Mouse (Mus musculus) hindlimb bud, embryonic 11.5 days (tissue): Measurements from ENCODE around the gene 5830411N06Rik.

Experiments used
- DNase-seq: peaks from one replicate; pipeline ENCODE4 v3.0.0-alpha.2; 2012; ENCODE audit warnings: low read depth, low spot score; ENCODE audit errors: extremely low spot score

The 5830411N06Rik gene

GRCm38 (mm10) chr7:140247216-140247615 lies at the start of gene 5830411N06Rik:
5830411N06Rik (plus strand) TSS chr7:140247284.
- no peak for DNase-seq

- DNase-seq = no peak
Measured at GRCm38 (mm10) chr7:140201090-140201489, 46.0 kb upstream of the 5830411N06Rik start.

DNA sequence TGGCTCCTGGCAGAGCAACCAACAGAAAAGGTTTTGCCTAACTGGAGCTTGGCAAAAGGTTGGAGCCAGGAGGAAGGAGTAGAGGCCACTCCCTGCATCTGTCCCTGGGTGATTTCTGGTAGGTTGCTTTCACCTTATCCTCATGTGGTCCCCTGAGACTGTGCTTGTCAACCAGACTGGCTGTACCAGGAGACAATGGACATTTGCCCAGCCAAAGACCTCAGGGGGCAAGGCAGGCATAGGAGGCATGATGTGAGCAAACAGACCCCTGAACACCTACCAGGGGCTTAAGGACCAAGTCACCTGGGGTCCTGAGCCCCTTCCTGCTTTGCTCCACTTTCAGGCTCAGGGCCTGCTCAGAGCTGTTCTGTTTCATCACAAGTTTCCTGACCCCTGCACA lies 41.2 kb upstream of the 5830411N06Rik start, which contains the start of gene Olfr524:
Gene Olfr524 (minus strand): TSS at position 101 of the 400 bp plus-strand sequence.
- no peak for DNase-seq

DNA sequence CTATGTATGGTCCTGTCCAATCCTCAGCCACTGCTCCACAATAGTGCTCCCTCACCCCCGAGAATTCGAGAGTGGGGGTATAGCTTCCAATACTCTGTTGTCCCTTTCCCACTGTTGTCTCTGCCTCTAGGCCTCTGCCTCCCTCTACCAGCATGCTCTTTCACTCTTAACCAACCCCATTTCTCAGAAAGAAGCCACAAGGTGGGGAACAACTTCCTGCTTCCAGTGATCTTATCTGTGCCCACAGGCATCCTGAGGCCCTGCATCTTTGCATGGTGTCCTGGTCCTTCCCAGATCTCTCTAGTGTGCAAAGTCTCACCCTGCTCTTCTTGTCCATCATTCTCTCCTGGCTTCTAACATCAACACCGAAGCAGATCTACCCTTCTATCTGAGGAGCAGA lies 40.2 kb upstream of the 5830411N06Rik start:
- no peak for DNase-seq

DNA sequence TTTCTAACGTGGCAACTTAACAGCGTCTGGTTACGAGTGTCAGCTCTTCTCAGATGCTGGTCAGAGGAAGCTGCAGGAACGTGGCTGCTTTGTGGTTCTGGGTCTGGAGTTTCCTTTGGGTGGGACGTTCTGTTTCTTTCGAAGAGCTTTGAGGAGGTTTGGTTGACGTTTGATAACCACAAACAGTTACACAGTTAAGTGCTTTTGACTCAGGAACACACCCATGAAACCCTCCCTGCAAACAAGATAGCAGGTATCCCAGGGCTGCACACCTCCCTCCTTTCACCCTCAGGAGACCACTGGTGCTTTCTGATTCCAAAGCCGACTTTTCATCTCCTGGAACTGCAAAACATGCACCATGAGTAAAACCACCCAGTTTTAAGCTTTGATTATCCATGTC lies 38.9 kb upstream of the 5830411N06Rik start:
- no peak for DNase-seq

- no peak for DNase-seq
Measured at GRCm38 (mm10) chr7:140208677-140209076, 38.4 kb upstream of the 5830411N06Rik start.

- no peak for DNase-seq
Measured at GRCm38 (mm10) chr7:140213841-140214240, 33.2 kb upstream of the 5830411N06Rik start.

DNA sequence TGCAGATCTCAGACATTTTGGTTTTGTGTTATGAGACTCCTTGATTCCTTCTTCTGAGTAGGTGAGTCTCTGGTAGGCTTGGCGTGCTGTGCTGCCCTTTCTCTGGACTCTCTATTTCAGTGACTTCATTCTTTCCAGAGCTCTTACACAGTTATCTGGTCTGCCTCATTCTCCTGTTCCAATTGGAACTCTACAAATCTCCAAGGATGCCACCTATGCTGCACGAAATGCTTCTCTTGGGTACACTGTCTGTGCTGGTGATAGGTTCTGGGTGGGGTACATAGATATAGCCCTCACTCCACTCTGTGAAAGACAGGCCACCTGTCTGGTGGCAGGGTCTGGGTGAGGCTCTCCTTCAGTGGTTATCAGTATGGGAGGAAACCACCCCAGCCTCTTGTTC lies 29.1 kb upstream of the 5830411N06Rik start, which contains the start of gene Cd163l1:
Gene Cd163l1 (plus strand): TSS at position 301 of the 400 bp plus-strand sequence.
- no peak for DNase-seq

GRCm38 (mm10) chr7:140219268-140219667 lies 27.8 kb upstream of the 5830411N06Rik start:
- DNase-seq = no peak

DNA sequence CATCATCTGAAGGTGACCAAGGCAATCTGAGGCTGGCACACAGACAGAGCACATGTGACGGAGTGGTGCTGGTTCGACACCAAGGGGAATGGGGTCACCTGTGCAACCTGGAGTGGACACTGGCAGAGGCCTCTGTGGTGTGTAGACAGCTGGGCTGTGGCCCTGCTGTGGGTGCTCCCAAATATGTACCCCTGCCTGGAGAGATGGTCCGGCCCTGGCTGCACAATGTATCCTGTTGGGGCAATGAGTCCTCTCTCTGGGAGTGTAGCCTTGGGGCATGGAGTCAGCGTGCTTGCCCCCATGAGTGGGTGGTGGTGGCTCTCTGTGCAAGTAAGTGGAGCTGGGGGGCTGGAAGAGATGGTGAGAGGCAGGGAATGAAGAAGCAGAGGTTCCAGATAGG lies 26.7 kb upstream of the 5830411N06Rik start:
- DNase-seq = no peak

- DNase-seq = no peak
Measured at GRCm38 (mm10) chr7:140224209-140224608, 22.9 kb upstream of the 5830411N06Rik start.

DNA sequence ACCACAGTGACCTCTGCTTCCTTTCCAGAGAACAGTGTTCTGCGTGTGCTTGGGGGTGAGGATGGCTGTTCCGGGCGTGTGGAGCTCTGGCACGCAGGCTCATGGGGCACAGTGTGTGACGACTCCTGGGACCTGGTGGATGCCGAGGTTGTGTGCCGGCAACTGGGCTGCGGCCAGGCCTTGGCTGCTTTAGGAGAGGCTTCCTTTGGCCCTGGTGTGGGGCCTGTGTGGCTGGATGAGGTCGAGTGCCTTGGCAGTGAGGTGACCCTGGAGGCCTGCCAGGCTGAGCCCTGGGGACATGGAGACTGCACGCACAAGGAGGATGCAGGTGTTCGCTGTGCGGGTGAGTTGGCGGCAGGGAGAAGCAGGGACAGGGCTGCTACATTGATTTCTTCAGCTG lies 18.6 kb upstream of the 5830411N06Rik start:
- no peak for DNase-seq

DNA sequence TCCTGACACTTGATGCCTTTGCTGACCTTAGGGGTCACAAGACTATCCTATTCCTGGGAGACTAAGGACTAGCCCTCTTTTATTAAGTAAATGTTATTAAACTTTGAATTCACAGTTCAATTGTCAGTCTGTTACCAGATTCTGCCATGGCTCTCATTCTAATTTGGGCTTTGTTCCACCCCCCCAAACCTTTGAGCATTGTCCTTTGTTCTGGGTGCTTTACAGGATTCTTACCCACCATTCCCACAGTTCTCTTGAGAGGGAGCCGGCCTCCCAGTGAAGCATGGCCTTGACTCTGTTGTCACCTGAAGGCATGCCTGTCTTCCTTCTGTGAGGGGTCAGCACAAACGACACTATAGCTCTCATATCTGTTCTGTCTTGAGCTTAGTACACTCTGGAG lies 16.1 kb upstream of the 5830411N06Rik start:
- DNase-seq = no peak

- DNase-seq = no peak
Measured at GRCm38 (mm10) chr7:140233696-140234095, 13.4 kb upstream of the 5830411N06Rik start.

GRCm38 (mm10) chr7:140253780-140254299 lies 6.8 kb downstream of the 5830411N06Rik start:
- DNase-seq = no peak

DNA sequence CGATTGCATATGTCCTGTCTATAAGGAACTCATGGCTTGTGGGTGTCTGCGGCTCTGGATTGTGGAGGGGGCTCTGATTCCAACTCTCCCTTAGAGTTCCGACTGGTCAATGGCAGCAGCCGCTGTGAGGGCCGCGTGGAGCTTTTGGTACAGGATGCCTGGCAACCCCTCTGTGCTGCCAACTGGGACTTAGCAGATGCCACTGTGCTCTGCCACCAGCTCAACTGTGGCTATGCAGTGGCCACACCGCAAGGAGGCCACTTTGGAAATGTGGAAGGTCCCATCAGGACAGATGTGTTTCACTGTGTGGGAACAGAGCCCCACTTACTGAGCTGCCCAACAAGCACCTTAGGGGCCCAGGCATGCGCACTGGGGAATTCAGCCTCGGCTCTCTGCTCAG lies 48.7 kb downstream of the 5830411N06Rik start:
- no peak for DNase-seq

DNA sequence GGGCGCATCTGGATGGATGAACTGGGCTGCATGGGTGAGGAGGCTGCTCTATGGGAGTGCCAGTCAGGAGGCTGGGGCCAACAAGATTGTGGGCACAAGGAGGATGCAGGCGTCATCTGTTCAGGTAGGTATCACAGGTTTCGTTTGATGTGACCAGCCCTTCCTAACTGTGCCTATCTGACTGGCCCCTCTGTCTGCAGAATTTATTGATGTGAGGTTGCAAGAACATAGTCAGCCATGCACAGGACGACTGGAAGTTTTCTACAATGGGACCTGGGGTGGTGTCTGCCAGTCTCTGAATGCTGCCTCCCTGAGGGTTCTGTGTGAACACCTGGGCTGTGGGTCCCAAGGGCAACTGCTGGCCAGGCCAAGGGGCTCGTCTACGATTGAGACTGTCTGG lies 49.8 kb downstream of the 5830411N06Rik start:
- DNase-seq = no peak

GRCm38 (mm10) chr7:140299416-140299815 lies 52.3 kb downstream of the 5830411N06Rik start:
- DNase-seq = no peak

- no peak for DNase-seq
Measured at GRCm38 (mm10) chr7:140319861-140320385, 72.8 kb downstream of the 5830411N06Rik start.

DNA sequence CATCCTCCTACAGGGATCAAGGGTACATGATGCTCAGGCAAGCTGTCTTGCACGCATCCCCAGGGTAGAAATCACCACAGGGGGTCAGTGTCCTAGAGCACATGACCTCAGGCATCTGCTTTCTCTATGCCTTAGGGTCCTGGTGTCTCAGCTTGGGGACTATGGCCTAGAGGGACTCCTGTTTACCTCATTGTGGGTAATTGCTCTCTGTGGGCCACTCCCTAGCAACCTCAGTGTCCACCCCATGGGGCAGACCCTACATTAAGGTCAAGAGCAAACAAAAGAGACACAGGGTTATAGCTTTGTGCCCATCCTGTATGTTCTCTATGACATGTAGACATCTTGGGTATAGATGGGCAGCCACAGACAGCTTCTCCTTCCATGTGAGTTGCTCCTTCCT lies 73.5 kb downstream of the 5830411N06Rik start, which contains the start of gene Olfr525:
Gene Olfr525 (plus strand): TSS at position 301 of the 400 bp plus-strand sequence.
- DNase-seq = no peak

DNA sequence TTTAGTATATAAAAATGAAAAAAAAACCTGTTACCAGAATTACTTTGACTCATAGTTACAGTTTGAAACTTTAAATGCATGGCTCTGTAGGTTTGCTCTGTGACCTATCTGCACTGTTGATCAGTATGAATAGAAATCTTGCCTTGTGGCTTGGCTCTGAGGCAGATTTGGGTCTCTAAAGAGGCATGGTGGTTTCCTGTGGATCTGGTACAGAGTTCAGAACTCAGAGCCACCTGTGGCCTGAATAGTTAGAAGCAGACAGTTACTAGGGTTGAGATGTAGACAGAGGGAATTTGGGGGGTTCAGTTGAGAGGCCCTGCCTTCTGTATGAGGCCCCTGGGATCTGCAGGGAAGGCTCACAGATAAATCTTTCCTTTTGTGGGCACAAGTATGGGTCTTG lies 74.1 kb downstream of the 5830411N06Rik start:
- no peak for DNase-seq

DNA sequence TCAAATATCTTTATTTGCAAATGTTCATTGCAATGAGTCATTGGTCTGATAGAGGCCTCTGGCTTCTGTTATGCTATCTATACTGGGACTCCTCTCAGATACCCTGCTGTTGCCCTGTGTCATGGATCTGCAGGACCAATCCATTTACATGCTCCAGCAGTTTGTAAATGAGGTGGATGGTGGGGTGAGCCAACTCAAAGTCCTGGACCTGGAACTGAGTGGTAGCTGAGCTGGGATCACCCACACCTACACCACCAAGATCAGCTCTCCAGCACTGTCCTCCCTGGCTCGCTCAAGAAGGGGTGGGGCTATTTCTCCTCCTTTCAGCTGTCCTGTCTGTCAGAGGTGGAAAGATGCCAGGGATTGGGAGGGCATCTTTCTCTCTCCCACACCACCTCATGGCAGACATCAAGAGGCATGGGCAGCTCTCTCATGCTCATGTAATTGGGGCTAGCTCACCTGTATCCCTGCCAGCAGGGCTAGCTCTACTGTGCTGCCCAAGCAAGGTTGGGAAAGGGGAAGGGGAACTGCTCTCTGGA lies 82.8 kb downstream of the 5830411N06Rik start:
- DNase-seq = no peak

DNA sequence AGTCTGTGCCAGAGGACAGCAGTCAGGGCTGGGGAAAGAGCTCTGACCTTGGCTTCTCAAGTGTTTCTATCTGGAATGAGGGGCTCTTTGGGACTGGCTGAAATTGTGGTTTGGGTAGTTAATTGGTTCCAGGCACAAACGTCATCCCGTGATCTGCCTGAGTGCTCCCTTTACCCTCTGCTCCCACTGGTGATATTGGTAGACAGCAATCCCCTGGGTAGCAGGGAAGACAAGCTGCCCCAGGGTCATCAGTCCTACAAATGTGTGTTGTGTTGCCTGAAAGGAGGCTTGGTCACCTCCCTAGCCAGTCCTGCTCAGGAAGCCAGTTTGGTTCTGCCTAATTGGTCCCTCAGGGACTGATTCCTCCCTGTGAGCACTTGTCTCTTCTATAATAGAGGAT lies 86.6 kb downstream of the 5830411N06Rik start, which contains the start of gene Olfr527:
Gene Olfr527 (plus strand): TSS at position 301 of the 400 bp plus-strand sequence.
- DNase-seq = no peak
